Mouse (Mus musculus) neural tube, embryonic 15.5 days (tissue): ENCODE results near the gene Olfr1329. TPM values are rescaled to one million over a fixed set of nuclear protein-coding genes. Genes with fewer than 3 reads are reported as not detected.
"Not testable (repeated sequence)": the region's sequence is repeated elsewhere in the genome, so short reads cannot be mapped to it uniquely, and the experiment has no call there.

Experiments
- ATAC-seq: fragments of 200-750 bp; cut with Nextera tagmentation; 2 replicates; pipeline ENCODE4 v1.8.0; 2017; ENCODE audit warnings: mild to moderate bottlenecking, moderate TSS enrichment, moderate library complexity; ENCODE audit not compliant: low FRiP score
- H3K27ac ChIP-seq: fragments of 300-500 bp; sonication (generic); replicated peaks from 2 replicates; pipeline ENCODE4 v1.5.1; 2015; ENCODE audit warnings: mild to moderate bottlenecking, inconsistent platforms
- H3K27me3 ChIP-seq: fragments of 300-500 bp; sonication (generic); replicated peaks from 2 replicates; pipeline ENCODE4 v1.6.1; 2015; ENCODE audit warnings: inconsistent platforms
- H3K36me3 ChIP-seq: fragments of 300-500 bp; sonication (generic); 2 replicates; pipeline ENCODE4 v1.6.1; 2015; ENCODE audit warnings: inconsistent platforms
- H3K4me1 ChIP-seq: fragments of 300-500 bp; sonication (generic); 2 replicates; pipeline ENCODE4 v1.6.1; 2015; ENCODE audit warnings: inconsistent platforms
- H3K4me2 ChIP-seq: fragments of 300-500 bp; sonication (generic); 2 replicates; pipeline ENCODE4 v1.6.1; 2015; ENCODE audit warnings: inconsistent platforms, mild to moderate bottlenecking, moderate library complexity
- H3K4me3 ChIP-seq: fragments of 300-500 bp; sonication (generic); replicated peaks from 2 replicates; pipeline ENCODE4 v1.5.1; 2015; ENCODE audit warnings: mild to moderate bottlenecking, inconsistent platforms
- H3K9ac ChIP-seq: fragments of 300-500 bp; sonication (generic); replicated peaks from 2 replicates; pipeline ENCODE4 v1.6.1; 2015; ENCODE audit warnings: mild to moderate bottlenecking, inconsistent platforms
- H3K9me3 ChIP-seq: fragments of 300-500 bp; sonication (generic); replicated peaks from 2 replicates; pipeline ENCODE4 v1.6.1; 2016; ENCODE audit warnings: inconsistent platforms
- WGBS: fragments of 180-500 bp; shearing (Covaris S2); methylation state at CpG from one replicate; pipeline ENCODE4 v1.1.7; 2015; ENCODE audit warnings: mixed read lengths; 5-methylcytosine and 5-hydroxymethylcytosine counted together
- polyA plus RNA-seq: library from polyadenylated mRNA; unstranded; fragments of >200 nt; fragmentation: Nextera tagmentation; extraction: Ambion mirVana; gene quantifications from 2 replicates; pipeline ENCODE4 v1.2.1, GENCODE M21; 2015

Gene Olfr1329
- not detected in 2 replicates for polyA plus RNA-seq

DNA sequence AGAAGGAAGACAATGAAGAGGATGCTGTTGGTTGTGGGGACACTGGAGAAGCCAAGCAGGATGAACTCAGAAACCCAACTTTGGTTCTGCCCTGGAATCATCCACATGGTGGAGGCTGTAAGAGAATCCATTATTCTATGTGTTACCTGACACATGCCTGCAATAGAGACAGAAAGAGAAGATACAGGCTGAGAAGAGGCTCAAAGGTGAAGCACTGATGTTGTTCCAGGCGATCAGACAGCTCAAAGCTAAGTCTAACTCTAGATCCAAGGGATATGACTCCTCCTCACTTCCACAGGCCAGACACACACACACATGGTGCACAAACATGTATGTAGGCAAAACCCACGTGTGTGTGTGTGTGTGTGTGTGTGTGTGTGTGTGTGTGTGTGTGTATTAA is at the start of gene Olfr1329:
TSS of gene Olfr1329 (minus strand) at position 101 of the 400 bp plus-strand sequence.
- H3K4me3 ChIP-seq, H3K36me3 ChIP-seq, H3K27me3 ChIP-seq, H3K9ac ChIP-seq, H3K9me3 ChIP-seq, ATAC-seq, H3K4me1 ChIP-seq, H3K4me2 ChIP-seq, H3K27ac ChIP-seq: not testable (repeated sequence)
- WGBS: 63% methylated on average over 2 of the region's 2 CpGs

DNA sequence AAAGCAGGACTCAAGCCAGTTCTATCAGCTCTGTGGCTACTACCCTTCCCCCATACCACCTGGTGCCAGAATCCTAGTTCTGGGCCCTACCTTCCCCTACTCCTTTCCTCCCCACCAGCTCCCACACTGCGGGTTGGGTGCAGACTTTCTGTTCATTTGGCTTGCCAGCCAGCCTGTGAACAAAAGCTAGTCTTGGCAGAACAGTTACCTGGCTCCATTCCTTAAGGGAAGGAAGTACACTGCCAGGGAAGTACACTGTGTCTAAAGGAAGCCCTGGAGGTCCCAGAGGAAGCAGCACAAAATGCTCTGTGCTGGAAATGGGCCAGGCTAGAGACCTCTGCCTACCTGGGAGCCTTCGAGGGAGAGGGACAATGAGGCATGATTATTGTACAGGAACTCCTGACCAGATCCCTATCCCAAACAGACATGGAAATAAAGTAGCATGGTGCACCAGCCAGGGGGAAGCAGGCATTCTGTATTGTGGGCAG is 43.9 kb upstream of the Olfr1329 start, which contains the start of gene Lao1:
TSS of gene Lao1 (plus strand) at position 438 of the 488 bp plus-strand sequence.
- no peak for ATAC-seq
- H3K4me3 ChIP-seq: no peak within 1 kb of the TSS
- 84% methylated on average over 2 of the region's 2 CpGs for WGBS

DNA sequence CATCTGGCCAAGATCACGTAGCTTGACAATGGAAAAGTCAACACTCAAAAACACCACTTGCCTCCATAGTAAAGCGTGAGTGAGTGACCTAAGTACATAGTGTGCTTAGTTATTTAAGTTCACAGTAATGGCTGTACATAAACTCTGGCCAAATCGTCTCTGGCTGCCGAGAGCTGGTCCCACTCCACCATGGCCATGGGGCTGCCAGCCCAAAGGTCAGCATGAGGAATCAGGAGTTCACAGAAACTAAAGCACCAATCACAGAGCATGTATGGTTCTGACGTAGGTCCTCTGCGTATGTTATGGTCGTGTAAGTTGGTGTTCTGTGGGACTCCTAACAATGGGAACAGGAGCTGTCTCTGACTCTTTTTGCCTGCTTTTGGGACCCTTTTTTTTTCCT is 41.5 kb upstream of the Olfr1329 start:
- WGBS: 85% methylated on average over 7 of the region's 7 CpGs
- no peaks in the 10 kb centered on the region for H3K27me3 ChIP-seq
- H3K9ac ChIP-seq: no peak overlapping the region
- no peak for ATAC-seq
- no peaks in the 10 kb centered on the region for H3K9me3 ChIP-seq
- H3K4me3 ChIP-seq: no peak overlapping the region
- no peak overlapping the region for H3K27ac ChIP-seq
- no peaks in the 10 kb centered on the region for H3K4me1 ChIP-seq
- no peaks in the 10 kb centered on the region for H3K36me3 ChIP-seq
- H3K4me2 ChIP-seq: no peak overlapping the region

More for the DNA sequence above, 43.9 kb upstream of the Olfr1329 start, which contains the start of gene Lao1:
- H3K9me3 ChIP-seq: no peaks in the 10 kb centered on the region
- no peak within 1 kb of the TSS for H3K9ac ChIP-seq
- no peaks in the 10 kb centered on the region for H3K4me1 ChIP-seq
- H3K4me2 ChIP-seq: no peak within 1 kb of the TSS
- no peaks in the 10 kb centered on the region for H3K36me3 ChIP-seq
- no peak within 1 kb of the TSS for H3K27ac ChIP-seq
- H3K27me3 ChIP-seq: no peaks in the 10 kb centered on the region

GRCm38 (mm10) chr4:118938512-118938911 is 21.2 kb upstream of the Olfr1329 start, which contains the start of gene Olfr1328:
Gene Olfr1328 (minus strand): TSS chr4:118938612.
- WGBS: 65% methylated on average over 2 of the region's 2 CpGs
- H3K9ac ChIP-seq: no peak within 1 kb of the TSS
- no peak for ATAC-seq
- H3K4me2 ChIP-seq: no peak within 1 kb of the TSS
- H3K4me3 ChIP-seq: no peak within 1 kb of the TSS
- H3K27me3 ChIP-seq: no peaks in the 10 kb centered on the region
- H3K9me3 ChIP-seq: no peaks in the 10 kb centered on the region
- H3K27ac ChIP-seq: no peak within 1 kb of the TSS
- H3K4me1 ChIP-seq: no peaks in the 10 kb centered on the region
- no peaks in the 10 kb centered on the region for H3K36me3 ChIP-seq

DNA sequence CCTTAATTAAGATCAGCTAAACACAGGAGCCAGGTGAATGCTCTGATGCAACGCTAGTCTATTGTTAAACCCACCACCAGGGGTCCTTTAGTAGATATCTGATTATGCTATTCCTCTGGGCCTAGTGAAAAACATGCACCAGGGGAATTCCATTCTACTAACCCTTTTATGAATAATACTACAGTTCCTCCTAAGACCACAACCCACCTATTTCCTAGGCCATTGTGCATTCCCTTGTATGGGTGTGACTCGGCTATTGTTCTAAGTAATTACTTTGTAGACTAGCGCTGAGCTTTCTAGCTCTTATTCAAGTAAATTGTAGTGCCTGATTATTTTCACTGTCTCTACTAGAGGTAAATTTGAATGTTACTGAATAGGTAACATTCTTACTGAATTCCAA is 14.1 kb upstream of the Olfr1329 start:
- H3K27me3 ChIP-seq, H3K4me3 ChIP-seq, H3K9ac ChIP-seq, H3K4me1 ChIP-seq, ATAC-seq, H3K4me2 ChIP-seq, H3K27ac ChIP-seq, H3K36me3 ChIP-seq, H3K9me3 ChIP-seq: not testable (repeated sequence)
- WGBS: 77% methylated on average over 3 of the region's 3 CpGs

DNA sequence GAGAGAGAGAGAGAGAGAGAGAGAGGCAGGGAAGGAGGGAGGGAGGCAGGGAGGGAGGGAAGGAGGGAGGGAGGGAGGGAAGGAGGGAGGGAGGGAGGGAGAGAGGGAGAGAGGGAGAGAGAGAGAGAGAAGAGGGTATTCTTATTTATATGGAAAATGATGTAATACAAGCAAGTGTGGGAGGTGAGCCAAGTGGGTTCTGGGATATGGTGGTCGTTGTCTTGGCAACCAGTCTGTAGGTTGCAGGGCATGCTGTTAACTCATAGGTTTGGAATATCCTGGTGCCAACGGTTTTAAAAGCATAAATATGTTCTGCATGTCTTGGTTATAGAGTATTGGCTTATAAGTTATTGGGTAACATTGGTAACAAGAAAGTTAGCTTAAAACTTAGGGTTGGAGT is 15.3 kb downstream of the Olfr1329 start:
- Histone ChIP-seq H3K4me2 (no peak overlapping the region), H3K36me3 (no peaks in the 10 kb centered on the region), H3K9me3 (no peaks in the 10 kb centered on the region), H3K27ac (no peak overlapping the region), H3K4me1 (no peaks in the 10 kb centered on the region), H3K4me3 (no peak overlapping the region), H3K27me3 (no peaks in the 10 kb centered on the region), H3K9ac (no peak overlapping the region)
- ATAC-seq: no peak
- 67% methylated on average over 2 of the region's 2 CpGs for WGBS

- WGBS: 79% methylated on average over 1 of the region's 1 CpGs
- Histone ChIP-seq H3K9ac (no peak within 1 kb of the TSS), H3K9me3 (no peaks in the 10 kb centered on the region), H3K27ac (no peak within 1 kb of the TSS), H3K4me2 (no peak within 1 kb of the TSS), H3K27me3 (no peaks in the 10 kb centered on the region), H3K4me1 (no peaks in the 10 kb centered on the region), H3K4me3 (no peak within 1 kb of the TSS), H3K36me3 (no peaks in the 10 kb centered on the region)
- ATAC-seq: no peak
These were observed 29.0 kb downstream of the Olfr1329 start, which contains the start of gene Olfr1330 for GRCm38 (mm10) chr4:118888297-118888696. Gene Olfr1330 (plus strand): TSS chr4:118888597.

DNA sequence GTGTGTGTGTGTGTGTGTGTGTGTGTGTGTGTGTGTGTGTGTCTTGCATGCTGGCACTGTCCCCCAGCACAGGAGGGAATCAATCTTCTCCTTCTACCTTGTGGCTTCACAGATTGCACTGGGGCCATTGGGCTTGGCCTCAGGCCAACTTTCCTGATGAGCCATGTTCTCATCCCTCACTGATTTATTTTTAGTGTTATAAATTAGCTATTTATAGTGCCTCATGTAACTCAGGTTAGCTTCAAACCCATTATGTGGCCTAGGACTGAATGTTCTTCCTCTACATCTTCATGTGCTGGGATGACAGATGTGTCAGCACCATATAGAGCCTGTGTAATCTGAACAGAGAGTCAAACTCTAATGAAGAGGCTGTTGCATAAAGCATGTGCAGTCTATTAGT is 49.7 kb downstream of the Olfr1329 start:
- H3K9me3 ChIP-seq: no peaks in the 10 kb centered on the region
- H3K4me1 ChIP-seq: no peaks in the 10 kb centered on the region
- H3K4me2 ChIP-seq: no peak overlapping the region
- ATAC-seq: no peak
- no peaks in the 10 kb centered on the region for H3K36me3 ChIP-seq
- H3K4me3 ChIP-seq: no peak overlapping the region
- H3K9ac ChIP-seq: no peak overlapping the region
- H3K27me3 ChIP-seq: no peaks in the 10 kb centered on the region
- no peak overlapping the region for H3K27ac ChIP-seq

Other genes starting within 250 kb of the Olfr1329 start
- not detected in 2 replicates for gene Olfr1342, start 224.7 kb downstream of the Olfr1329 start, polyA plus RNA-seq
- not detected in 2 replicates for gene Olfr1341, start 213.9 kb downstream of the Olfr1329 start, polyA plus RNA-seq
- not detected in 2 replicates for gene Olfr1340, start 197.3 kb downstream of the Olfr1329 start, polyA plus RNA-seq
- not detected in 2 replicates for gene Olfr1339, start 185.3 kb downstream of the Olfr1329 start, polyA plus RNA-seq
- gene Olfr1338, start 158.7 kb downstream of the Olfr1329 start, polyA plus RNA-seq: not detected in 2 replicates
- gene Olfr1337, start 134.9 kb downstream of the Olfr1329 start, polyA plus RNA-seq: not detected in 2 replicates
- gene Olfr1335, start 107.5 kb downstream of the Olfr1329 start, polyA plus RNA-seq: not detected in 2 replicates
- not detected in 2 replicates for gene Olfr1333, start 81.2 kb downstream of the Olfr1329 start, polyA plus RNA-seq
- gene Olfr1331, start 52.8 kb downstream of the Olfr1329 start, polyA plus RNA-seq: not detected in 2 replicates
- gene Olfr1330, start 28.9 kb downstream of the Olfr1329 start, polyA plus RNA-seq: not detected in 2 replicates
- not detected in 2 replicates for gene Olfr1328, start 21.1 kb upstream of the Olfr1329 start, polyA plus RNA-seq
- not detected in 2 replicates for gene Lao1, start 44.1 kb upstream of the Olfr1329 start, polyA plus RNA-seq
- 78.8 and 91.3 TPM in 2 replicates for gene Slc2a1, start 191.2 kb upstream of the Olfr1329 start, polyA plus RNA-seq